Mouse (Mus musculus): ENCODE measurements at regions not wholly inside any gene's neighbourhood (a gene's known extent, or its start where the extent isn't known, plus 50 kb on each side); places are given as distances from the start of the nearest gene placed in this dataset.

DNA sequence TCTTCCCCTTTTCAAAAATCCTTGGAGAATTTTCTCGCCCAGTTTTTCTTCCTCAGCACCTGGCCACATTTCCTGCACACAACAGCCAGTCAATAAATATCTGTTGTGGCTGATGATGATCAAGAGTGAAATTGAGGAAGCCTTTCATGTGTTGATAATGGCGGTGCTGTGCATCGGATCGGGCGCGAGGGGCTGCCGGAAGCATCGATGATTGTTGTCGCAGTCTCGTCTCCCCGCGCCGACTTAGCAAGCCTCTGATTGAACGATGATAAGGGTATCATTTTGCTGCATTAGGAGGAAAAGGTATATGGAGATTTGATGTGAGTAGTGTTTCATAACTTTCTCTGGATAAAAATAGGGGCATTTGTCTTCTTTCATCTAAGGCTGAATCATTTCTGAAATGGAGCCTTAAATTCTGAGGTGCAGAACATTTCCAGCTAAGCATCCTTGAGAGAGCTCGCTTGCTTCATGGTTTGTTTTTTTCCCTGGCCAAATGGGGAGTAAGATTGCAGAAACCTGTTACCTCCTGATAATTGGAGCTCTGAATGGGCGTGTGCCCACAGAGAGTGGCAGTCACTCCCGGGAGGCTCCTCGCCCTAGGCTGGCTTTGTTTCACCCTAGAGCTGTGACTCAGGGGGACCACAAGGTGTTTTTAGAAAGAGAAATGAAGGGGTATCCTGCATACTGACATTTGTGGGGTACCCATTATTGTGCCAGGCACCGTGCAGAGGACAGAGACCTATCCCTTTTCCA, 94.8 kb upstream of the Podxl start:
- no peak for DNase-seq

DNA sequence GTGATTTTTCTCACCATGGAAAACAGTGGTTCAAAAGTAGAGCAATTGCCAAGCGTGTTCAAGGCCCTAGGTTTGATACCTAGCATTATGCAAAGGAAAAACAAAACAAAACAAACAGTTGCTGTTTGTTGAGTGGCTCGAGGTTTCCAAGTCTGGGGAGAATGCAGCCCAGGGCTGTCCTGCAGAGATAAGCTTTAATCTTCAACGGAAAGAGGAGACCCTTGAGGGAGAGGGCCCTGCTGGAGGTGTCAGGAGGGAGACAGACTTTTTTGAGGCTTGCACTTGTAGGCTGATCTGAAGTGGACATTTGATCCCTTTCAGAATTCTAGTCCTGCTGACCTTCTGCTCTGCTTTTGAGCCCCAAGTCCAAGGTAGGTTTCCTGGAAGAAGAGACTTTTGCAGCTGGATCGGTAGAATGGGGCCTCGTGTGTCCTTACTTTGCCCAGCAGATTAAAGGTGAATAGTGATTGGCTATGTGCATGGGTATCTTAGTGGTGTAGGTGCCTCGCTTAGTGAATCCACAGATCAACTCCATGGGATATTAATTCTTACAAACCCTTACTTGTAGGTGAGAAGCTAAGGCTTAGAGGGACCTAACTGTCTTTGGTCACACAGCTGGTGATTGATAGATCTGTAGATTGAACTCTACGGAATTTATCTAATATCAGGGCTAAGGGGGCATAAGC, 87.2 kb upstream of the Podxl start:
- DNase-seq = no peak

DNA sequence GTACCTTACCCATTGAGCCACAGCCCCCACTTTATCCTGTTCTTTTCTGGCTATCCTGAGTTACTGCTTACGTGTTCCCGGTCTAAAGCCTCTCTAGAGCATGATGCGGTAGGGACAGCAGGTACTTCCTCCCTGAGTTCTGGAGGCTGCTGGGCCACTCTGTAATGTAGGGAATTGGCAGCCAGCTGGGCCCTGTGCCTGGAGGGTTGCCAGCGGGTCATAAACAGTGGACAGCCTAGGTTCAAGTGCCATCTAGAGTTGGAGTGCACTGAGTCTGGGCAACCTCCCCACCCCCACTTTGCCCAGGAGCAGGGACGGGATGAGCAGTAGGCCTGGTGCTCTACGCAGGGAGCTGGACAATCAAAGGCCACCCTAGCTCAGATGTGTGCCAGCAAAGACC, 81.5 kb upstream of the Podxl start:
- peak; percentile 38 to 50 for DNase-seq

DNA sequence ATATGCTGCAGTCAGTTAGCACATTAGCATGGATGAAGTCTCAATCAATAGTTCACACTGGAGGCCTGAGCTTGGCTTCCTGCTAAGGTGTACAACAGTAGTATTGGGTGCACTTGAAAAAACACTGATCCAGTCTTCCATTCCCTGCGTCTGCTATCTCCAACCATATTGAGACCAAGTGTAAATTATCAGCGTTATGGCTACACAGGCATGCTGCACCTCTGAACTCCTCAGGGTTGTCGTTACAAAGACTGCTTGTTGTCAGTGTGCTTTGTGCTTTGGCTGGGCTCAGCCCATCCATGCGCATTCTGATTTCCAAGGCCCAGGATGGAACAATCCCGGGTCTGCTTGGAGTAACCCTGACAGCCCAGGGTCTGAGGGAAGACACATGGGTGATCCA, 80.7 kb upstream of the Podxl start:
- no peak for DNase-seq

DNA sequence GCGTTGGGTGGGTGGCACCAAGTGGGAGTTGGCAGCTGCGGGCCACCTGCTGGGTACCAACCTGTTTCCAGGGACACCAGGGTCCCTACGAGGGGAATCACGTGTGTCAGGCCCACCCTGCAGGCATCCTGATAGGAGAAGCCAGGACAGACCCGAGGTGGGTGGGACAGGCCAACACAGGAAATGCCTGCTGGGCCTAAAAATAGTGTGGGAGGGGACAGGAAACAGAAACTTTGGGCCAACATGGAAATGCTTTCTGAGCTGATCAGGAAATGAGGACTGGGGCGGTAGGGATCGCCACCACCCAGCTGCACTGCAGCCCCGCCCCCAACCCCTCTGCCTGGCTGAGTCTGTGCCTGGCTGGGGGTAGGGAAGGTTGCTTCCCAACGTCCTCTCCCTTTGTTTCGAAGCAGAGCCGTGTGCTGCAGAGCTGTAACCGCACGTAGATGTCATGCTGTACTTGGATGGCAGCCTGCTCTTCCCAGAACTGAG, 78.7 kb upstream of the Podxl start:
- DNase-seq = peak; percentile 81 to 89

DNA sequence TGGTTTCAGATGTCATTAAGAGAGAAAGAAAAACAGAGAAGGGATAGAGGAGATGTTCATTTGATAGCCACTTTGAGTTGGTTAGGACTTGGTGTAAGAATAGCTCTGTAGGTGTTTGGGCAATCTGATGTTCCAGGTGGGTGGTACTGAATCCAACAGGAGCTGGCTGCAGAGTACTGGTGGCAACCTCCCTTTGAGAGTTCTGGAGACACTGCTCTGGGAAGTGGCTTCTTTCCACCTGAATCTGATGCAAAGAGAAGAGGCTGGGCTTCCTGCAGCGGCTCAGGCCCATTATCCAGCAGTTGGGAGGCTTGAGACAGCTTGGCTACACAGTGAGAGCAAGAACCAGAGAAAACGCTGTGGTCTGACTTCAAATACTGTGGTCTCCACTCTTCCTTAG, 77.0 kb upstream of the Podxl start:
- DNase-seq = no peak

DNA sequence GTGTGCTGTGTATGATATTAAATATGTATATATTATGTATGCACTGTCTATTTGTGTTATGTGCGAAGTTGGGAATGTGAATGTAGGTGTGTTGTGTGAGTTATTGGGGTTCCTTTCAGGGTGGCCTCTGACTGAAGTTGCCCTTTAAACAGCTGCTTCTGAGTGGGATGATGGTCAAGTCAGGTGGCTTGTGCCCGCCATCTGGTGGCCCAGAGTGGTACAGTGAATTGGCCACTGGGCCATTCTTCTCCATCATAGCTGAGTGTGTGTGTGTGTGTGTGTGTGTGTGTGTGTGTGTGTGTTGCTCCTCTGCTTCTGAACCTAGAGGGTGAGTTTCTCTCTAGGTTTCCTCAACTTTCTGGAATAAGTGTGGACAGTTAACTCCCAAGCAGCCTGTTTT, 75.7 kb upstream of the Podxl start:
- DNase-seq = peak; percentile 60 to 67

DNA sequence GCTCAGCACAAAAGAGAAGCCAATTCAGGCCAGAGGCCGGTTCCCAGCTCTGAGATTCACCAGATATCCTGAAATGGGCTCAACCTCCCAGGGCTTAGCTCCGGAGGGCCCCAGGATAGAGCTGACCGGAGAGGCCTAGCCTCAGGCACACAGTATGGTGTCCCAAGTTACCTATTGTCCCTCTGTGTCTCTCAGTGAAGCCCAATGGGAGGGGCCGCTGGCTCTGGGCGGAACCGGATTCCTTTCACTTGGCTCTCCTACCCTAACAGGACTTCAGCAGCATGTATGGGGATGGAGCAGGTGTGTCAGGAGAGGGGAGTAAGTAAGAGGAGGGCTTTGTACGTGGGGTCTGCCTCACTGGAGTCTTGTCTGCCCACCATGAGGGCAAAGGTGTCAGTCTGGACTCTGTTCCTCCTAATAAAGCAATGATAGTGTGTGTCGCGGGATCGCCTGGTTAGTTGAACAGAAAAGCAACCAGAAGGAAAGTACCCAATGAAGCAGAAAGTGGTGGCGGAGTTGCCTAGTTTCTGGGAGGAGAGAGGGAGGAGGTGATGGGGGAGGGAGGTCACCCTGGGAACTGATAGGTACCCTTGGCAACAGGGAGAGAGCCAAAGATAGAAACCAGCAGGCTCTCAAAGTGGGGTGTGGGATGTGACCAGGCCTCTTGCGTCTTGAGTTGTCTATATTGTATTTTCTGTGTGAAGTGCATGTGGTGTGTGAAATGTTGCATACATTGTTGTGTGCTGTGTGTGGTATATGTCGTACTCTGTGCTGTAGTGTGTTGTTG, 74.8 kb upstream of the Podxl start:
- no peak for DNase-seq

DNA sequence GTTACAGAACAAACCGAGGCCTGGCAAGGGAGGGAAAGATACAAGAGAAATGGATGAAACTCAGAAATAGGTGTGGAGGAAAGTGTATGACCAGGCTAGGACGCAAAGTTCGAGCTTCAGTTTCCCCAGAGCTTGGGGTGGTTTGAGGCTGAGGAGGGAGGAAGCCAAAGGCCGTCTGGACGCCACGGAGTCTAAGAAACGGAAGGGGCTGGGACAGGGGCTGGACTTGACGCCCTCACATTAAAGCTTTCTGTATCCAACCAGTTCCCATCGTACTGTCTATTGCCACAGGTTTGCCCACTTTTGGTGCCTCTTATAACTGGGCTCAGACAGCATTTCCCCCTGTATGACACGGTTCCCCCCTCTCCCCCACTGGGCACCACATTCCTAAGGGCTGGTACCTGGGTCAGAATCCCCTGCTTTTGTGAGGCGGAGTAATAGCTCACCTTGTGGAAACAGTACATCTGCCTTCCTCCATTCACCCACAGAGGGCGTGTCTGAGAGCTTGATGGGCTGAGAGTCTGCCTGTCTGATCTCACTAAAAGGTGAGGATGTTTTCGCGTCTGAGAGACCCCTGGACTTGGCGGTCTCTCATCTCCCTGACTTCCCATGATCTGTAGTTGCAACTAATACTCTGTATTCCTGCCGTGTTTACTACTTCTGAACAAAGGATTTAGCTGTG, 73.7 kb upstream of the Podxl start:
- DNase-seq = no peak

DNA sequence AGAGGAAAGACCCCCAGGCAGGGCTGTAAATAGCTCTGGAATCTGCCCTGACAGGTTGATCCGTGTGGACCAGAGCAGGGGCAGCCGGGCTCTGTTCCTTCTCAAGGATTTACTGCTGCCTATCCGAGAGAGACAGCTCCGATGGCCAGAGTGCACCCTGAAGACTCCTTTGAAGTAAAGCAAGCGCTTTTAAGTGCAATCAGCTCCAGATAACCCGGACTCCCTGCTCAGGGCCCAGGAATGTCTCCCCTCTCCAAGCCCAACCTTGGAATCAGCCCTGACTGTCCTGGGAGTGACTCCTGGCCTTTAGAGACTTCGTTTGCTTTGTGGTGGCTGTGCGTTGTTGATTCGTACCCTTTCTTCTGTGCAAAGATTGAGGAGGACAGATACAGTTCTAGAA, 73.2 kb upstream of the Podxl start:
- DNase-seq = no peak

DNA sequence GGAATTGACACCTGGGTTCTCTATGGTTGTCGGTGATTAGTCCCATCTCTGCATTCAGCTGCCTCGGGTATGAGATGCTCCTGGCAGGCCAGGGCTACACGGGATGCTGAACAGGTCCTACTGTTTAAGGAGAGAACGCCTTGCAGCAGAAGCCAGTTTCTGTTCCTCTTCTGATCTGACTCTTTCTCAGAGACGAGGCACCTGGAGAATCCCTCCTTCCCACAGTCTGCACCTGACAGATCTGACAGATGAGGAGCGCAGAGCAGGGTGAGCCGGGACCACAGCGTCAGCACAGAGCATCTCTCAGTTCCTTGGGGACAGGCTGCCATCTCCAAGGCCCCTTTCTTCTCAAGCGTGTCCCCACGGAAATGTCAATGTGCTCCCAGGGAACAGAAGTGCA, 68.7 kb upstream of the Podxl start:
- no peak for DNase-seq

DNA sequence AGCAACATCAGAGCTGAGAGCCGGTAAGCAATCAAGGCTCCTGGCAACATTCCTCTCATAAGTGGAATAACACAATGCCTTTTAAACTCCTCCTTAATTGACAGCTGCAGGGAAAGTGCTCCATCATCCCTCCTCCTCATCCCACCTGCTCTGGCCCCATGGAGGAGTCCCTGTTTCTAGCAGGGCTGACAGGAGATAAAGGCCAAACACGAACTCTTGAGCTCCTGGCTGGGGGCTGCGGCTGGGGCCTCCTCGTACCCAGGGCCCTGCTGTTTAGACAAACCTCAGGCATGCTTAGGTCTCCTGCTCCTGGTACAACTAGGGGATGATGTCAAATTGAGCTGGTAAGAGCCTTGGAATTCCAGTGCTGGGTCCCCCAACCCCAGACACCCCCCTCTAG, 66.2 kb upstream of the Podxl start:
- DNase-seq = no peak

DNA sequence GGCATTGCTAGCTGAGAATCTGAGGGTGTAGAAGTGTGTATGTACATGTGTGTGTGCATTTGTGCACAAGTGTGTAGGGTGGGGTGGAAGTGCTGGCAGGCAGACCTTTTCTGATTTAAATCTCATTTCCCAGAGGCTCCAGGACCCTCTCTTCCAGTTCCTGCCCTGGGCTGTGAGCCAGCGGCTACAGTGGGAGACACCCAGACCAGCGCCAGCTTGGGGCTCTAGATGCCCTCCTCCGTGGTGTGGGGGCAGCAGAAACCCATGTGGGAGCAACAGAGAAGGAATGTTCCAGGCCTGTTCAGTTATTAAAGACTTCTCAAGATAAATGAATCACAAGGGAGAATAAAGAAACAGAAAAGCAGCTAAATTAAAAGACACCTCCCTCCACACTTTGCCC, 64.1 kb upstream of the Podxl start:
- peak in 1 of 2 experiments; percentile 38 for DNase-seq

DNA sequence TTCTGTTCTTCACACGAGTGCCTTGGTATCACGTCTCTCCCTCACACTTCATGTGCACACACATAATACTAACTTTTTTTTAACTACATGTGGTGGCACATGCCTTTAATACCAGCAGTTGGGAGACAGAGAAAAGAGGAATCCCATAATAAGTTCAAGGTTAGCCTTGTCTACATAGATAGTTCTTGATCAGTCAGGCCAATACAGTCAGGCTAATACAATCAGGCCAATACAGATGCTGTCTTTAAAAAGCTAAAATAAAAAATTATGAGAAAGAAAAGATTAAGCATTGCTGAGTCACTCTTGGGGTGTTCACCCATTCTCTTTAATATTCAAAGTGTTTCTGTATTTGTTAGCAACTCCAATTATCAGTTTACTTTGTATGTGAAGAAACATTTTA, 61.3 kb upstream of the Podxl start:
- DNase-seq = no peak

DNA sequence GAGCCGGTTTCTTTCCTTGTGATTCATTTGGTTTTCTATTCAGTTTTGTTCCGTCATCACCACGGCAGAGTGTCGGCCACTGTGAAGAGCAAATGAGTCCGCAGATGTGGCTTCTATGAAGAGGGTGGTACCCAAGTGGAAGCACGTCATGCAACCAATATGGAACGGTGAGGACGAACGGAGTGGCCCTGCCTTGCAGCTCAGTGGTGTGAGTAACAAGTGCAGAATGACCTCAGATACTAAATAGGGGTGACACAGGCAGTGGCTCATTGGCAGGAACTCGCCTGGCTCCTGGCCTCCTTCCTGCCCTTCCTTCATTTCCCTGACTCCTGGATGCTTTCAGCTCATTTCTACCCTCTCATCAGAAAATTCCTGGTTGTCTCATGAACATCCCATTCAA, 60.6 kb upstream of the Podxl start:
- peak in 1 of 2 experiments; percentile 44 for DNase-seq

DNA sequence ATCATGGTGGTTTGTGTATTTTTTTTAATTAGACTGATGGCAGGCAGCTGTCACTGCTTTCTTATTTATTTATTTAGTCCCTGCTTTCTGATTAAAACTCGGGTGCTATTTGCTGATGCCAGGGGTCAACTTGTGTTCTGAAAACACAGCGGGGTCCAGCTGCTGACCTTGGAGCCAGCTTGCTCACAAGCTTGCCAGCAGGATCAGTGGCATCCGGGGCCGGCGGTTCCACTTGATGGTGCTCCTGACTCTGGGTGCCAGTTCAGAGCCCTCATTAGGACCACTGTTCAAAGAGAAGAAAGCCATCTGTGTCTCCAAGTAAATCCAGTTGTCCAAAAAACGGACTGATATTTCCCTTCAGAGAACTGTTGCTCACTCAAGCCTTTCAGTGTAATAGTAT, 57.2 kb upstream of the Podxl start:
- no peak for DNase-seq

DNA sequence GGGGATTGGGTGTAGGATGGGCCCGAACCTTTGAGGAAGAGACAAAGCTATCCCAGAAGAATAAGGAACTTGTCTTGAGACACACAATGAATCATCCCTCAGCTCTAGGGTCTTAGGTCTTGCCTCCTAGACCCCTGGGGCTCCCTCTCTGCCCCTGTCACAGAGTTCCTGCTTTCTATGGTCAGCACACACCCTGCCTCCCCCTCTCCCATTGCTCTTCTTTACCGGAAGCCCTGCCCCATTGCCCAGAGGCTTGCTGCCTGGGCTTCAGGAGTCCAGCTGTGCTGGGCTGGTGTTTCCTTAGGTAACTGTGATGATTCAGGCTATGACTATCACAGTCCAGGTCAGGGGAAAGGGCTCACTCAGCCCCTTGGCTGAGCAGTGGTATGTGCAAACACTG, 55.1 kb upstream of the Podxl start:
- DNase-seq = no peak

DNA sequence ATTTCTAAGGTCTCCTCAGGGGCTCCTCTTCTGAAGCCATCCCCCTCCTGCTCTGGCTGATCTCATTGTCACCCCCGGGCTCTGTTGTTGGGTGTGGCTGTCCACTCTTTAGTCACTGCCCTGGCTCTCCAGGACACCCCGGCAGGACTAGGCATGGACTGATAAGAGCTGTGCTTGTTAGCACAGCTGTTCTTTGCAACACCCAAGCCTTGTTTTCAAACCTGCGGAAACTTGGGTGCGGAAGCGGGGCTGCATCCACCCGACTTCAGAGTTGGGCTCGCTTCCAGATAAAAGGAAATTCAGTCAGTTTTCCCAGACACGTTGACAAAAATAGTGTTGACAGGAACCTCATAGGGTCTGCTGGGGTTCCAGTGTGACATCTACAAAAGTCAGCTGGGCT, 53.6 kb upstream of the Podxl start:
- DNase-seq = peak; percentile 51 to 69

DNA sequence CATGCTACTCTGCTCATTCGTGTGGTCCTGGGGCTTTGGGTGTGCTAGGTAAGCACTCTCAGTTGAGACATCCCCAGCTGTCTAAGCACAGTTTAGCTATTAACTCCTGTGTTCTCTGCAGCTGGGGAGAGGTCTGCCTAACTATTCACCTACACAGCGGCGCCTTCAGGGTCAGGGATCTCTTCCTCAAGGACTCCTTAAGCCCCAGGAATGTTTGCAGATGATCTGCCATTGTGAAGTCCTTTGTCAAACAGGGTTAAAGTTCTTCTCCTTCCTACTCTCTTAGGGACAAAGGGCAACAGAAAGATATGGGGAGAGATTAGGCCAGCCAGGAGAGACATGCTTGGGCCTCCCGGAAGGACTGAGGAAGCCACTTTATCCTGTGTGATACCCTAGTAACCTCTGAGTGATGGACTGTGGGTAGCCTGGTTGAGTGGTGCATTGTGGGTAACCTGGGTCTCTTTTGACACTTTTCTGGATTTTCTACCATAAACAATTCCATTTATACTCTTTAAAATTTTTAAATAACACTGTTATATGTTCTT, 51.7 kb upstream of the Podxl start:
- no peak for DNase-seq

DNA sequence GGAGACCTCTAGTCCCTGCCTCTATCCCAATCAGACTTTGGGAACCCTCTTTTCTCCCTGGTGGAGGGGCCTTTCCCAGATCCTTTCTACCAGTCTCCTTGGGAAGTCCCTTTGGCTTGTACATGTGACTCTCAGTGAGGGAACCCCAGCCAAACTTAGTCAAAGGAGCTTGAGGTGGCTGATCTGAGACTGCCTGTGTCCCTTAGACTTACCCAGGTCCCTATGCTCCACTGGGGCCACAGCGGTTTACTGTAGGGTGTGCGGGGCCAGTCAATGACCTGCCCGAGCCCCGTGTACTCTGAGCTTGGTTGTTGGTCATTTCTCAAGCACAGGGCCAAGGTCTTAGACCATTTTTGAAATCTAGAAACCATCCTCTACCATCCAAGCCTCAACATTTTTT, 50.8 kb upstream of the Podxl start:
- DNase-seq = no peak

DNA sequence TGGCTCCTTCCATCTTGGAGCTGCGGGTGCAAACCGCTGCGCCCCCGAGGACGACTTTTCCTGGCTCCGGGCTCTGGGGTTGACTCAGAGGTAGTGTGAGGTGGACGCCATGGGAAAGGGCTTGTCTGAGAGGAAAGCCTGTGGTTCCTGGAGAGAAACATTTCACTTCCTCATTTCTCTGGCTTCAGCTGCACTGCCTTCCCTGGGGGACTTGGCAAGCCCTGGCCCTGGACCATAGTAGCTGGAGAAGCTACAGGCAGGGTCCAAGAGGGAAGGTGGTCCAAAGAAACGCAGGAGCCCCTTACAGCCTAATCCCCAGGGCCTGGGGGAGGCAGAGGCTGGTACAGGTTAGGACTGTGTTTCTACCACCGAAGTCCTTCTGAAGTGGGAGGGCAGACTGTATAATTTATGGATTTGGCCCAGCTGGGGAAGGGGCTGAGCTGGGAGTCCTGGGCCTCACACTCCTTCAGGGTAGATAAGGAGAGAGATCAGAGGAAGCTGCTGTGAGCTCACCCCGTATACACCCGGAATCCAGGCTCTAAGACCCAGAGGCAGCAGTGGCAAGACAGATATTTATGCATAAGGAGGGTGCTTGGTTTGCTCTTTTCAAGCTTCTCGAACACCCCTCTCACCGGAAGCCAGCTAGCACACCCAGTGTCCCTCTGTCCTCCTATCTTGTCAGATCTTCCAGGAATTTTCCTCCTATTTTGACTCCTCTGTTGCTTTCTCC, 50.0 kb upstream of the Podxl start:
- DNase-seq = peak; percentile 32 to 57

All from lung, adult 18-20 months (tissue).